Mouse (Mus musculus) large intestine, adult 2 months (tissue): ENCODE measurements at regions not wholly inside any gene's neighbourhood (a gene's known extent, or its start where the extent isn't known, plus 50 kb on each side); places are given as distances from the start of the nearest gene placed in this dataset.

Experiments used
- DNase-seq: peaks from one replicate; pipeline ENCODE4 v3.0.0-alpha.2; 2012; ENCODE audit warnings: low read depth, low spot score
- WGBS: fragments of 180-500 bp; shearing (Covaris S2); methylation state at CpG from one replicate; pipeline ENCODE4 v1.1.7; 2018; 5-methylcytosine and 5-hydroxymethylcytosine counted together

DNA sequence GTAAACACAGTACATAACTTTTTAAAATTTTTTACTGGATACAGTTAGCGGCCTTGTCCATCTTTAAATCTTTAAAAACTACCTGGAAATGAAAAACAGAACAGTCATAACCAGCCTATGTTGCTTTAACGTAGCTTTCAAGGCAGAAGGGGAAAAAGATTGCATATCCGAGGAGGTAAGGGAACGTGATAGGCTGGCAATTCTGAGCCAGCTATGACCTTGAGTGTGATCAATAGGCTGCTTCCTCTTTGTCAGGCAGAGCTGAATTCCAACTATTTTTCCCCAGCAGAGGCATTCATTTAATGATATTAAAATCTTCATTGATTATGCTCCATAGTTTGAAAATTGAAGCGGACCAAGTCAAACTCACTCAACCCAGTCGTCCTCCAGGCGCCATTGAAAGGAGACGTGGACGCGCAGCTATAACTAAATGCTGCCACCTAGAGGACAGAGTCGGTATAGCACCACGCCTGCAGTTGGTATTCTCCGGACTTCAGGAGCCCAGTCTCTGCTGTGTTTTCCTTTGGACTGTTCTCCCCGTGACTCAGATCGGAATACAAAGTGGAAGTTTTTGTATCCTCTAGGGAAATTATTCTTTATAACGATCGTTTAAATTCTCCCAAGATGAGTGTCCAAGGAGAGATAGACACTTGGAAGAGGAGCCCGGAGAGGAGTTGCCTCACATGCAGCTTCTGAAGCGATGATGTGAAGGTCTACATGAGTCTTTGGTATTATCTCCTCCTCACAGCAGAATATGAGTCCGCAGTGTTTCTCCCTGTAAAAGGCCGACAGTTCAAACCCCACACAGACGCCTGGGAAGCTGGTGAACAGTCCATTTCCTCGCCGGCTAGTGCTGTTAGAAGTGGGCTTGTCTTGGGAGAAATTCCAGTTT is 858.2 kb upstream of the Car8 start:
- peak; percentile 82 for DNase-seq
- WGBS, result 17% methylated on average over 24 of the region's 24 CpGs

DNA sequence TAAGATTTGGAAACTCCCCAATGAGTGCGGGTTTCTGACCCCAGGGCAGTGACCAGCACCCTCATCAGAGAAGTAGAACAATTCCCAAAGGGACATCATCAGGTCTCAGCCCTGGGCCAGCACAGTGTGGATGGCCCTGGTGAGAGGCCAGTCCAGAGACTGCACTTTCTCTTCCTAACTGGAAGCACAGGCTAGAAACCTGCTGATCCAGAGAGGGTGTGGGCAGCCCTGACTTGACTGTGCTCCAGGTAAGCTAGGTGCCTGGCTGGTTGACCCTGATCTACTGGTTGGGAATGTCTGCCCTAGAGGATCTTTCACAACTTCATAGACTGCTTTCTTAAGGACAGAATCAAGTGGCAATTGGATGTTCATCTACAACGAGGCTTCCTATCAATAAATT is 857.4 kb upstream of the Car8 start:
- DNase-seq, result no peak
- 47% methylated on average over 2 of the region's 2 CpGs for WGBS

DNA sequence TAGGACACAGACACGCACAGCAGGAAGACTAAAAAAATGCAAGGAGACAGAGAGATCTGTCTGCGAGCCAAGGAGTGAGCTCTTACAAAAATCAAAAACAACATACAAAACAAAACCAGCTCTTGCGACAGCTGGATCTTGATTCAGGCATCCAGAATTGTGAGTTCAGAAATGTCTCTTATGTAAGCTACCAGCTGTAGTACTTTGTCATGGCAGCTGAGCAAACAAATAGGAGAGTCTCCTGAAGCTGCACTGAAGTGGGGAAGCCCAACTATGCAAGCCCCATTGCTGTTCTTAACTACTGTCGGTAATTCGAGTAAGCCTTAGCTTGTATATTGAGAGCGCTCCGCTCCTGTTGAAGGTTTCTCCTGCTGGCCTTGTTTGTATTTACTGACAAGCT is 856.8 kb upstream of the Car8 start:
- 30% methylated on average over 7 of the region's 7 CpGs for WGBS
- no peak for DNase-seq

DNA sequence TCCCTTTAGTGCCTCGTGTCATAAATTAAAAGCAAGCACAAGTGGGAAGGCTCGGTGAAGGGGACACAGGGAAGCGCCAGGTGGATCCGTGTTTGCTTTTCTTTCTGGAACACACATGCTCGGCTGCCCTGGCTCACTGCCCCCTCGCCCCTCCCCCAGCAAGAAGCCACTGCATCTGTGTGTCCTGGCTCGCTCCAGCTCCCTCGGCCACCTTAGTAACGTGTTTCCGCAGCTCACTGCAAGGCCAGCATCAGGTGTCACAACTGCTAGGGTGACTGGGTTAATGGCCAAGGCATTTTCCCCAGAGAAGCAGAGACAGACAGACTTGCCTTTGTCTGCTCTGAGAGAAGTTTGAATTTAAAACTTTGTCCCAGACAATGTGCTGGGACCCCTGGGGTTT is 855.7 kb upstream of the Car8 start:
- WGBS, result 17% methylated on average over 10 of the region's 10 CpGs
- DNase-seq, result no peak

DNA sequence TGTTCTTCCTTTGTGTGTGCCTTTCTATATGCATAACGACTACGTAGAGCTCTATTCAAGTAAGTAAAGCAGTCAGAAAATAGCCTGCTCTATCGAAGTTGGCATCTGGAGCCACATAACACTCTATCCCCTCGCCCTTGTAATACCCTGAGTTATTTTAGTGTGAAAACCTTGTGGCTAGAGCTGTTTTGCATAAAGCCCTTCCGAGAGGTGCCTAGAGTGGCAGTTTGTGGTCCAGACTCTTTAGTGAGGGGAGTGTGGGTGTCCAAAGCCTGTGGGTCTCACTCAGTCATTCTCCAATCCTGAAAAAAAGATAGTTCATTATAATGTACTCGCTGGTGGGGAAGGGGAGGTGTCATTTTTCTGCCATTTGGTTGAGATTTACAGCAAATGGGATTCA is 855.2 kb upstream of the Car8 start:
- WGBS, result 72% methylated on average over 6 of the region's 6 CpGs
- no peak for DNase-seq

DNA sequence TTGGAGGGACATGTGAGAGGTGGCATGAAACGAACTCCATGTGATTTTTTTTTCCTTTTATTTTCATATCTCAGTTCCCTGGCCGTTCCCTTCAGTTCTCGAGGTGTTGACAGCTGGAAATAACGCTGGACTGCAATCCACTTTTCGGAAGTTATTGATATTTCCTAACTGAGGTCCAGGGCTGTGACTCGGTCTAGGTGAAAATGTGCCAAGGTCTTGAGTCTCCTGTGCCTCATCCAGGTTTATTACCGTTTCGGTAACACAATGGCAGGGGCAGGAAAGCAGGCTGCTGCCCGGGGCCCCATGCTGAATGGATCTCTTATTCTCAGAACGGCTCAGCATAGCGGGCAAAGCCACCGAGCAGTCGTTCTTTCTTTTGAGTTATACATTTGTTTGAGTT is 844.7 kb upstream of the Car8 start:
- no peak for DNase-seq
- 41% methylated on average over 13 of the region's 13 CpGs for WGBS

DNA sequence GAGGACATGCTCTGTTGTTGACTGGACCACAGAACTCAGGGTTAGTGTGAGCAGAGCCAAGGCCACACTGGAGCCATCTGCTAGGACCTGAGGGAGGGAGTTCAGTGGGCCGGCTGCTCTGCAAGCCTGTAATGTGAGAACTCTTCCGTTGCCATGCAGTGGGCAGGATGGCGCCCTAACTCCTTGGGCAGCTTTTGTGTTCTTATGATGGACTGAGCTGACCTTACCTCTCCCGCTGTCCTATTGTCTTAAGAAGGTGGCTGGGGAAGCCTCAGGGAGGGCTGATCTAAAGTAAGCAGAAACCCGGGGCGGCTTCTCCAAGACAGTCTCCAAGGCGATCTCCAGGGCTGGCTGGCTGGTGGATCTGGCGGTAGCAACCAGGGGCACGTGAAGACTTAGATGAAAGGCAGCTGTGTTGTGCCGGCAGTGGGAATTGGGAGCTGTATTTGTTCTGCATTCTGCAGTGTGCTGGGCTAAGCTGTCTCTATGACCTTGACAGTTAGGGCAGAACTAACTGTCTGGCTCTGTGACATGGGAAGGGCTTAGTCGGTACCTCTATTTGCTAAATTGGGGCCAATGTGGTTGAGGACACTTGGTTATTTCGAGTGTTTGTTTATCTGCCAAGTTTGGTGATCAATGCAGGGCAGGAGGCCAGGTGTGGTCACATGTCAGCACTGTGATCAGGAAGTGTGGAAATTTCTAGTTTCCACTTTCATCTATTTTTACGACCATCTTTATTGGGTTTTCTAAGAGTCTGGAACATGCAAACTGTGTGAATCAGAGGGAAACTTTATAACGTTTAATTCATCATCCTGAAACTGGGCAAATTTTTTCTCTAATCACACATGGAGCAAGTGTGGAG is 843.1 kb upstream of the Car8 start:
- 21% methylated on average over 14 of the region's 14 CpGs for WGBS
- DNase-seq, result no peak

DNA sequence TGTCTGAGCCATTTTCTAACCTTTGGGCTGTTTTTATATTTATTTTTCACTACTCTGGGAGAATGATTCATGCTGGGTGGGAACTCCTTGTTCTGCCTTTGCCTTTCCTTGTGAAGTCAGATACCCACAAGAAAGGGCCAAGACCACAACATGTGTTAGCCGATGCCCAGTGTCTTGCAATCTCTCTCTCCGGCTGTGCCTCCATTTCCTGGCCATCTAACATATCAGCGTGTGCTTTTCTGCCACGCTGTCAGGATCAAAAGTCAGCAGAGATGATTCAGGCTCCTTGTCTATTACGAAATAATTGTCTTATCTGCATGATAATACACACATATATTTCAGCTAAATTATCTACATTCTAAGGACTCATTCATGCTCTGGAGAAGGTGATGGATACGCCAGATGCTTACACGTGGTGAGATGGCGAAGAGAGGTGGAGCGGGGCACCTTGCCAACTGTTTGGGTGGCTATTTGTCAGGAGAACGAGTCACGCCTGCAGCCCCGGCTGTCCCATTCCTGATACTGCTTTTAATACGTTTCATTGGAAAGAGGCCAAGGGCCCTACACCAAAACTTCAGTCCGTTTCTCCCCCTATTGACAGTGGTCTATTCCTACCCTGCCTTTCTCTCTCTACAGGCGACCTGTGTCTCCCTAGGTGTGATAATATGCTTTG is 842.1 kb upstream of the Car8 start:
- WGBS, result 33% methylated on average over 15 of the region's 15 CpGs
- no peak for DNase-seq

DNA sequence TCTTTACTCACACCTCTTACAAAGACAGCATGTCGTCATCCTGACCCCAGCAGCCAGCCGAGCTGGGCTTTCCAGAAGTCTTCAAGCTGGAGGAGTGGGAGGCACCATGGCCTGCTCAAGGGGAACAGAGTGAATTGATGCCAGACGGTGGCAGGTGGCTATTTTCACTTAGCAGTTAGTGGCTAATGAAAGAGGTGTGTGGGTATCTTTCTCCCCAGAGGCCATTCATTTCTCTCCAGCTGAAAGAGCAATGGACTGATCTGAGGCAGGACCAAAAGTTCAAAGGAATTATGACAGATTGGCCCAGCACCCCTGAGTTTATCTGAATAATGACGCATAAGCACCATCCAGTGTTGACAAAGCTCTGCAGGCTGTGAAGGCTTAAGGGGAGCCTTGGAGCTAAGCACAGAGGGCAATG is 841.0 kb upstream of the Car8 start:
- 77% methylated on average over 4 of the region's 4 CpGs for WGBS
- no peak for DNase-seq

DNA sequence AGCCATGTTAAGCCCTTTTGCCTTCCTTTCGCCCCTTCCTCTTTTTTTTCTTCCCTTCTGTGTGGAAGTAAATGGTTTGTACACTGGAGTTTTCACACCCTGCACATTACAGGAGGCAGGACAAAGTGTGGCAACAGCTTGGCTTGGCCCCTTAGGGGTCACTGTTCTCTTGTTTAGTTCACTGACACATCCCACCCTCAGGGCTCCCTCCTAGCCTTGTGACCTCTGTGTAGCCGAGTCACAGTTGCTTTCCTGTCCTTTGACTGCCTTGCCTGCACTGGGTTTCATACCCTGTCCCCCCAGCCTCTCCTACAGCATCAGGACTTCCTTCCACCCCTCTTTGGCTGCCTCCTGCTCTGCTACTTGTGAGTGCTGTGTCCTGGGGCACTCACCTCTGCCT is 835.6 kb upstream of the Car8 start:
- DNase-seq, result no peak
- WGBS, result 62% methylated on average over 2 of the region's 2 CpGs

DNA sequence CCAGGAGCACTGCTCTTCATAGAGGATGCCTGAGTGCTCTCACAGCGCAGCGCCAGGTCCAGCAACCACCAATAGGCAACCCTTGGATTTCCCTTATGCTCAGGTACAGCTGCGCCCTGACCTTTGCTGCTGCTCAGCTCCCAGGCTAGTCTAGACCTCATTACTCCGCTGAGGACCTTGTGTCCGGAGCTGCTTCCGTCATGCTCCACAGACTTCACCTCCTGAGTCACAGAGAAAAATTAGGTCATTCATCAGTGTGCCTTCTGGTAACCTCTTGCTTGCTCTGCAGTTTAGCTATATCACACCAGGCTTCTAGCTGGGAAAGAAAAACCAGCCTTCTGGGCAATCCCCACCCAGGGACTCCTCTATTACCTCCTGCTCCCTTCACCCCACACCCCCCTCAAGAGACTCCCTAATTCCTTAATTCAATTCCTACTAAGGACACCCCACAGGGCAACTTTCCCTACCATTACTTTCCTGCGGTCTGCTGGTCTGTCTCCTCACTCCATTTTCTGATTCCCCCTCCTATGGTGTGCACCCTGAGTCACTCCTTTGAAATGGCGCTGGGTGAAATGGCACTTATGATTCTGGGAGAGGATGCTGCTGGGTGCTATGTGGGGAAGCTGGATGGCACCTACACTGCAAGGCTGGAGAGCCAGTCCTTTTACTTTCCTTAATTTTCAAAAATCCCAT is 835.0 kb upstream of the Car8 start:
- WGBS, result 91% methylated on average over 8 of the region's 8 CpGs
- no peak for DNase-seq

DNA sequence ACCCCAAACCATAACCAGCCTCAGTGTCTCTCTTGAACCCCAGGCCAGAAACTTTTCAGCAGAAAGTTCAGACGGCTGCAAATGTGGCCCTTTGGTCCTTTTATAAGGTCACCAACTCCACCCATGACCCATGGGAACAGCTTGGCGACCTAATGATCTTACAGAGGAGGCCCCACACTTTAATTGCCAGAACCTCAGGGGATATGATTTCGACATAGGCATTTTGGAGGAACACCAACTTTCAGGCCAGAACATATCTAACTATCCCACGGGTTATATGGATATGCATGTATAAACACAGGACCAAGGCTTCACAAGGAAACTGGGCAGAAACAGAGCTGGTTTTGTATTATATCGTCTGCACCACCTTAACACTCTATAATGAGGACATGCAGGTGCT is 833.5 kb upstream of the Car8 start:
- no peak for DNase-seq
- WGBS, result 33% methylated on average over 5 of the region's 5 CpGs

DNA sequence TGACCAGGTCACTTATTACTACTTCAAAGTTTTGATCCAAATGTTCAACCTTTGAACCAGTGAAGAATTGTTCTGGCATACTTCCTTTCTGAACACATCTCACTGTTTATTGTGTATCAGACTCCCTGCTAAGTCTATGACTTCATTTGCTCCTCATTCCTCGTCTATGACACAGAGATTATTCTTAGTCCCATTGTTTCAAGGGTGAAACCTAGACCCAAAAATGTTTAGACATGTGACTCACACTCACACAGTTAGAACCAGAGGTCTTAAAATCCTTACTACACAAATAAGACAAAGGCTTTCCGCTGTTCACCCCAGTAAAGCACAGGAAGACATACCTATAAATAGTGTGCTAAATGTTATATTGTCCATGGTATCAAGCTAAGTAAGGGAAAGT is 829.0 kb upstream of the Car8 start:
- WGBS, result 51% methylated on average over 2 of the region's 2 CpGs
- DNase-seq, result no peak

DNA sequence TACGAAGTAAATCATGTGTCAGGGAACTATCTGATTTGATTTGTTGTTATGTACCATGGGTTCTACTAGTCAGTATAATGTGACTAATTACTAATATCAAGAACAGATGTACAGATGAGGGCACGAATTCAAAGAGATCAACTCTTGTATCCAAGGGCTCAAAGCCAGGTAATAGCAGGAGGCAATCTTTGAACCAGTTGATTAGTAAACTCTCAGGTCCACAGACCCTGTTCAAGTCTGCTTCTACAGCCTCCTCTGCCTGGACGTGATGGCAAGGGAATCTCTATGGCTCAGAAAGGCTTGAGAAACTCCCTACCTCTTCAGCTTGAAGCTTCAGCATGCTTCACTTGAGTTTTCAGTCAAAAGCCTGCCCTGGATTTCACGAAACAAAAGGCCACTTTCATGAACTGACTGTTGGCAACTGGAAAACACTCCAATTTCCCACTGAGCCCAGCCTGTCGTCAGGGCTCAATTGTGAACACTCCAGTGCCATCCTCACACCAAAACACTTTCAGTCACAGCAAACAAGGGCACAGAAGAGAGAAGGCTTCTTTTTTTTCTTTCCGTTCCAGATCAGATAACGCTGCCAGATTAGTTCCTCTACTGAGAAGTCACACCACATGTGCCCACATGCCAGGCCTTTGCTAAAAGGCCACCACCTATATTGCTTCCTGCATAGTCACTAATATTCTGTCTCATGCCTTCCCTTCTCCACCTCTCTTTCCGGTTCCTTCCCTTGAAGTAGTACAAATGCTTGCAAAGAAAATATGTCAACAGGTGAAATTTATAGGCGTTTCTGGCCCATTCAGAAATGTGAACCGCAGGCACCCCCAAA is 827.4 kb upstream of the Car8 start:
- 77% methylated on average over 10 of the region's 10 CpGs for WGBS
- no peak for DNase-seq

DNA sequence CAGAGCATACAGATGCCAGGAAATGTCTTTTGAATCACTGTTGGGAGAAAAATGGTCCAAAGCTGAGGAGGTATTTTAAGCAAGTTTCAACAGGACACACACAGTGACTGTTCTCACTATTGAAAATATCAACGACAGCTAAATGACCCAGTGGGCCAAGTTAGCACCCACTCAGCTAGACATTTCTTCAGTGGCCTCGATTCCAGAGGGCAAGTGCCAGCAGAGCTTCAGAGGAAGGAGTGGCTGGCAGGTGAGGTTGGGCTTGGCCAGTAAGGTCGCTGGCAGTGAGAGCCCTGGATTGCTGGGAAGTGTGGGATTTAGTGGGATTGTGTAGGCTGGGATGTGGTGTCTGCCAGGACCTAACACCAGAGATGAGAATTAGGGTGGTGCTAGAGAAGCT is 823.1 kb upstream of the Car8 start:
- no peak for DNase-seq
- WGBS, result 41% methylated on average over 3 of the region's 3 CpGs

DNA sequence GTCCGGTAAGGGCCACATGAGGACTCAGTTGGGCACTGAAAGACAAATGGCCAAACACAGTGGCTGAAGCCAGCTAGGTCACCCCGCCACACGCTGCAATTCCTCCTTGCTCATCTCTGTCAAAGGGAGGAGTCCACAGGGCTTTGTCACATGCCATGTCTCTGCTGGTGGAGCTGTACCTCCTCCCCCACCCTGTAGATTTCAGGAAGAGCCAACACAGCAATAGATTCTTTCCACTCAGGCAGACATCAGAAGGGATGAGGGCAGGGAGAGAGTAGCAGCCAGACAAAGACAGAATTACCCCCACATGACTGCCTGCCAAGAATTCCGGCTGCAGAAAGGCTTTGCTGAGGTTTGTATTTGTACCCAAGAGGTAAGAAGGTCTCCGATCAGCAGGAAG is 821.4 kb upstream of the Car8 start:
- WGBS, result 79% methylated on average over 5 of the region's 5 CpGs
- no peak for DNase-seq

DNA sequence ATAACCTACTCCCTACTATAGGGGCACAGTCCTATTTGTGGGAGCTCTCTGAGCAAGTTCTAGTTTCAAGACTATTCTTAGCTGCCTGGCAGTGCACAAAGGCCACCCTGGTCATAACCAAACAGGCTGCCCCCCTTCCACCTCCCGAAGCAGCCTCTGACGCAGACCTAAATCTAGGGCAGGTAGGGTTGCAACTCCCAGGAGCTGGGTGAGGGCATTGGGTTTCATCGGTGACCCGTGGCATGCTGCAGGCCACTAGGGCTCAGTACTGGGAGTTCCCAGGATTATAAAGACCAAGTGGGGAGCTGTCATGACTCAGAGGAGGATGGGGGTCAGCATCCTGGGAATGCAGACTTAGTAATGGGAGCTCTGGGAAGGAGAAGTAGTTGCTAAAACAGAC is 818.8 kb upstream of the Car8 start:
- WGBS, result 61% methylated on average over 4 of the region's 4 CpGs
- no peak for DNase-seq

DNA sequence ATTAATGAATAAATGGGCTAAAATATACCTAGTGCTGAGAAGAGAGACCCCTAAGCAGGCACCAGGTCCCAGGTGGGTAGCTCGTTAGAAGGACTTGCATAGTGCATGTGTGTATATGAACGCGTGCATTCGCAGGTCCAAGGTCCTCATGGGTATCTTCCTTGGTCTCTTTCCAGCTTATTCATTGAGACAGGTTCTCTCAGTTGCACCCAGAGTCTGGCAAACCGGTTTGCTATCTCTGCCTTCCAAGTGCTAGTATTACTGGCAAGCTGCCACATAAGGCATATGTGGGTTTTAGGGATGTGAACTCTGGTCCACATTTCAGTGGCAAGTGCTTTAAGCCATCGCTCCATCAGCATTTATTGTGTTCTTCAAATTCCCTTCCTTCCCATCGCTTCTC is 818.3 kb upstream of the Car8 start:
- DNase-seq, result peak; percentile 43
- WGBS, result 28% methylated on average over 7 of the region's 7 CpGs

DNA sequence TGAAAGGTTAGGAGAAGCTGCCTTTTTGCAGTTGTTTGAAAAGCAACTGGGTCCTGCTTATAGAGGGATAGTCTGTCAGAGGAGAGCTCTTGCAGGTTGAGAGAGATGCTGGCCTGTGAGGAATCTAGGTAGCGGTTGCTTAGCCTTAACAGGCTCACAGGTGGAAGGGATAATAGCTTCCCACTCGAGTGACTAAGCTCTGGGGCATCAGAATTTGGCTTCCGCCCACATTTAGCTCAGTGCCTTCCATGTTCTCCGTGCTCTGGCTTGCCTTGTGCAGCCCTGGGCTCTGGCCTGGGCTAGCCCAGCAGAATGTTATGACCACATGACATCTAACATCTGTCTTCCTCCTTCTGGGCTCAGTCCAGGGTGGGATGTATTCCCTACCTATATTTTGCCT is 817.0 kb upstream of the Car8 start:
- no peak for DNase-seq
- WGBS, result 74% methylated on average over 4 of the region's 4 CpGs
